Mouse (Mus musculus): ENCODE measurements at regions not wholly inside any gene's neighbourhood (a gene's known extent, or its start where the extent isn't known, plus 50 kb on each side); places are given as distances from the start of the nearest gene placed in this dataset.

- ATAC-seq (ENCODE audit: low FRiP score): no peak
- 84% methylated on average over 7 of the region's 7 CpGs for whole genome bisulfite sequencing
- H3K4me2 ChIP-seq (ENCODE audit: low read depth, low read length, poor library complexity, severe bottlenecking): no peak overlapping the region
Observed at GRCm38 (mm10) chr17:45954824-45955223, 77.3 kb downstream of the Vegfa start.

GRCm38 (mm10) chr17:45953523-45953922, 78.6 kb downstream of the Vegfa start:
- no peak overlapping the region for H3K27ac ChIP-seq (ENCODE audit: low read depth, low read length)
- 88% methylated on average over 8 of the region's 8 CpGs for WGBS
- ATAC-seq (ENCODE audit: low FRiP score) (no peak), DNase-seq (ENCODE audit: low spot score) (no peak)
- TF ChIP-seq CTCF (IDR thresholded peaks at IDR 0.05): no peak
- no peaks in the 10 kb centered on the region for H3K36me3 ChIP-seq (ENCODE audit: insufficient read depth, low read length)
- no peak overlapping the region for H3K9ac ChIP-seq (replicated peaks; ENCODE audit: low read length, poor library complexity, severe bottlenecking)
- H3K4me2 ChIP-seq (ENCODE audit: low read depth, low read length, poor library complexity, severe bottlenecking): no peak overlapping the region
- no peaks in the 10 kb centered on the region for H3K9me3 ChIP-seq (ENCODE audit: low read length)
- H3K4me1 ChIP-seq (ENCODE audit: insufficient read depth, low read length): no peaks in the 10 kb centered on the region
- H3K4me3 ChIP-seq (ENCODE audit: low read depth, low read length): no peak overlapping the region
- H3K27me3 ChIP-seq (ENCODE audit: insufficient read depth, low read length): no peaks in the 10 kb centered on the region

More at GRCm38 (mm10) chr17:45954824-45955223, 77.3 kb downstream of the Vegfa start:
- Histone ChIP-seq H3K9ac (replicated peaks; ENCODE audit: low read length, poor library complexity, severe bottlenecking) (no peak overlapping the region), H3K4me3 (ENCODE audit: low read depth, low read length) (no peak overlapping the region), H3K9me3 (ENCODE audit: low read length) (no peaks in the 10 kb centered on the region), H3K4me1 (ENCODE audit: insufficient read depth, low read length) (no peaks in the 10 kb centered on the region), H3K27me3 (ENCODE audit: insufficient read depth, low read length) (no peaks in the 10 kb centered on the region), H3K27ac (ENCODE audit: low read depth, low read length) (no peak overlapping the region), H3K36me3 (ENCODE audit: insufficient read depth, low read length) (no peaks in the 10 kb centered on the region)
- DNase-seq (ENCODE audit: low spot score): no peak
- TF ChIP-seq CTCF (IDR thresholded peaks at IDR 0.05): no peak

- Histone ChIP-seq H3K4me2 (ENCODE audit: low read depth, low read length, poor library complexity, severe bottlenecking) (no peak overlapping the region), H3K4me3 (ENCODE audit: low read depth, low read length) (no peak overlapping the region), H3K9ac (replicated peaks; ENCODE audit: low read length, poor library complexity, severe bottlenecking) (no peak overlapping the region), H3K4me1 (ENCODE audit: insufficient read depth, low read length) (no peaks in the 10 kb centered on the region), H3K36me3 (ENCODE audit: insufficient read depth, low read length) (no peaks in the 10 kb centered on the region), H3K27ac (ENCODE audit: low read depth, low read length) (no peak overlapping the region), H3K9me3 (ENCODE audit: low read length) (no peaks in the 10 kb centered on the region), H3K27me3 (ENCODE audit: insufficient read depth, low read length) (no peaks in the 10 kb centered on the region)
- DNase-seq (ENCODE audit: low spot score) (no peak), ATAC-seq (ENCODE audit: low FRiP score) (no peak)
- 54% methylated on average over 9 of the region's 9 CpGs for WGBS
- TF ChIP-seq CTCF (IDR thresholded peaks at IDR 0.05): no peak
Observed at GRCm38 (mm10) chr17:45950533-45951164, 81.5 kb downstream of the Vegfa start.

GRCm38 (mm10) chr17:45949141-45949540, 83.0 kb downstream of the Vegfa start:
- H3K4me3 ChIP-seq (ENCODE audit: low read depth, low read length): no peak overlapping the region
- no peaks in the 10 kb centered on the region for H3K9me3 ChIP-seq (ENCODE audit: low read length)
- no peak overlapping the region for H3K4me2 ChIP-seq (ENCODE audit: low read depth, low read length, poor library complexity, severe bottlenecking)
- no peak overlapping the region for H3K9ac ChIP-seq (replicated peaks; ENCODE audit: low read length, poor library complexity, severe bottlenecking)
- H3K4me1 ChIP-seq (ENCODE audit: insufficient read depth, low read length): no peaks in the 10 kb centered on the region
- H3K27me3 ChIP-seq (ENCODE audit: insufficient read depth, low read length): no peaks in the 10 kb centered on the region
- 93% methylated on average over 6 of the region's 6 CpGs for WGBS
- H3K36me3 ChIP-seq (ENCODE audit: insufficient read depth, low read length): no peaks in the 10 kb centered on the region
- DNase-seq (ENCODE audit: low spot score): no peak
- TF ChIP-seq CTCF (IDR thresholded peaks at IDR 0.05): no peak
- no peak for ATAC-seq (ENCODE audit: low FRiP score)
- H3K27ac ChIP-seq (ENCODE audit: low read depth, low read length): no peak overlapping the region

GRCm38 (mm10) chr17:45948314-45948935, 83.7 kb downstream of the Vegfa start:
- ATAC-seq (ENCODE audit: low FRiP score) (no peak), DNase-seq (ENCODE audit: low spot score) (no peak)
- Histone ChIP-seq H3K27ac (ENCODE audit: low read depth, low read length) (no peak overlapping the region), H3K4me3 (ENCODE audit: low read depth, low read length) (no peak overlapping the region), H3K27me3 (ENCODE audit: insufficient read depth, low read length) (no peaks in the 10 kb centered on the region), H3K4me1 (ENCODE audit: insufficient read depth, low read length) (no peaks in the 10 kb centered on the region), H3K9ac (replicated peaks; ENCODE audit: low read length, poor library complexity, severe bottlenecking) (no peak overlapping the region), H3K4me2 (ENCODE audit: low read depth, low read length, poor library complexity, severe bottlenecking) (no peak overlapping the region), H3K9me3 (ENCODE audit: low read length) (no peaks in the 10 kb centered on the region), H3K36me3 (ENCODE audit: insufficient read depth, low read length) (no peaks in the 10 kb centered on the region)
- 80% methylated on average over 5 of the region's 5 CpGs for WGBS
- TF ChIP-seq CTCF (IDR thresholded peaks at IDR 0.05): no peak

GRCm38 (mm10) chr17:45945005-45945404, 87.2 kb downstream of the Vegfa start:
- no peak for ATAC-seq (ENCODE audit: low FRiP score)
- no peaks in the 10 kb centered on the region for H3K4me1 ChIP-seq (ENCODE audit: insufficient read depth, low read length)
- WGBS: 79% methylated on average over 3 of the region's 3 CpGs
- no peak overlapping the region for H3K4me3 ChIP-seq (ENCODE audit: low read depth, low read length)
- no peaks in the 10 kb centered on the region for H3K36me3 ChIP-seq (ENCODE audit: insufficient read depth, low read length)
- TF ChIP-seq CTCF (IDR thresholded peaks at IDR 0.05): no peak
- H3K4me2 ChIP-seq (ENCODE audit: low read depth, low read length, poor library complexity, severe bottlenecking): no peak overlapping the region
- no peak overlapping the region for H3K27ac ChIP-seq (ENCODE audit: low read depth, low read length)
- H3K9me3 ChIP-seq (ENCODE audit: low read length): no peaks in the 10 kb centered on the region
- DNase-seq (ENCODE audit: low spot score): no peak
- H3K9ac ChIP-seq (replicated peaks; ENCODE audit: low read length, poor library complexity, severe bottlenecking): no peak overlapping the region
- no peaks in the 10 kb centered on the region for H3K27me3 ChIP-seq (ENCODE audit: insufficient read depth, low read length)

Data from midbrain, postnatal 0 days (tissue).